Mouse (Mus musculus): ENCODE data around the gene Ampd2. TPM values are rescaled to one million over a fixed set of nuclear protein-coding genes. Genes with fewer than 3 reads are reported as not detected.
A peak's percentile ranks its signal among the peaks of the same experiment; 100 is the strongest.

Gene Ampd2
- polyA plus RNA-seq, 1 experiment from 2014 or later = 80.6 TPM

DNA sequence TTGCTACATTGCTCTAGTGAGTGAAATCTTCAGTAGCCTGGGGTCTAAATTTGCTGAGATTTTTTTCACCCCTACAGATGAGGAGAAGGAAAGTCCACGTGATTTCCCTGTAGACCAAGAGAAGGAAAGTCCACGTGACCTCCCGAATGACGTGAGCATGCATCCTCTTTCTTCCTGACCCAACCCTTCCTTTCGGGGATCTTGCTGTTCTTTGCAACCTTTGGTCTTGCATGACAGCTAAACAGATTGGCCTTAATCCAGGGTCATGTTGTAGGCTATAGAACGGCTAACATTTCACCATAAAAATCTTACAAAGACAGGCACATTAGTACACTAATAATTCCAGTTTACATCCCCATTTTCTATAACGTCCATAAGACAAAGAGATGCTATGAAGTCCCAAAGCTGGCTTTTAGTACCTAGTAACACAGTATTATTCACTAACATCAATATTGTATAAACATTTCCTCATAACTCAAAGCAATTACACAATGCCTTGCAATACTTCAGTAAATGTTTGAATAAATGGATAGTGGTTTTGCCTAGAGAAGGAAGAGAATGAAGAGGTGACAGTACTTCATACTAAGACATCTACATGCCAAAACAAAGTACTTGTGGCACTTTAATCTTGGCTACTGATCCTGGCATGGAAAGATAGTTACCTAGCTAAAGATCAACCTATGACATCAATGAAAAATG lies 27.3 kb upstream of the Ampd2 start:
- Histone ChIP-seq H3K36me3 (peaks cover 95% of the 10 kb centered on the region), H3K27ac (no peak overlapping the region)

DNA sequence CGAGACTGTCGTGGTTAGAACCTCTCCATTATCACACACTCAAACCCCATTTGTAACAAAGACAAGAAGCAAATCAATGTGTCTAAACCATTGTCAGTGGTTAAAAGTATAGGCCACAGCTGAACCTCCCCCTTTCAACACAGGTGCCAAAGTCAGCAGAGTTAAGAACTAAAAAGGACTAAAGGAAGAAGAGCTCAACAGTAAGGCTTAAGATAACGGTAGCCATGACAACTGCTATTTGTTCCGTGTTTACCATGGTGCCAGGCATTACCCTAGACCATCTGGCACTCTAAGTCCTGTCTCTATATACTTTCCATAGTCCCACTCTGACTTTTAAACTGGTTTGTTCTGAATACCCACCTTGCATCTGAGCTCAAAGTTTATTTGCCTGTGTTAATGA lies 26.2 kb upstream of the Ampd2 start:
- no peak overlapping the region for H3K4me2 ChIP-seq
- H3K9me3 ChIP-seq (replicated peaks) = no peaks in the 10 kb centered on the region
- no peaks in the 10 kb centered on the region for H3K27me3 ChIP-seq (replicated peaks)
- ATAC-seq = no peak
- 0 out of 2 replicates have a peak overlapping the region, but pooled peaks have one; percentile 24 for H3K27ac ChIP-seq
- no peak overlapping the region for H3K9ac ChIP-seq
- no peak overlapping the region for H3K4me3 ChIP-seq
- 0 out of 2 replicates have a peak, but pooled peaks cover 7% of the 10 kb centered on the region for H3K4me1 ChIP-seq
- peaks cover 95% of the 10 kb centered on the region for H3K36me3 ChIP-seq
- 63% methylated on average over 4 of the region's 4 CpGs for WGBS (ENCODE audit: insufficient replicate concordance)

More for the DNA sequence above, 27.3 kb upstream of the Ampd2 start:
- Histone ChIP-seq H3K4me2 (no peak overlapping the region), H3K9me3 (replicated peaks) (no peaks in the 10 kb centered on the region), H3K4me1 (0 out of 2 replicates have a peak, but pooled peaks cover 7% of the 10 kb centered on the region), H3K9ac (no peak overlapping the region), H3K27me3 (replicated peaks) (no peaks in the 10 kb centered on the region), H3K4me3 (no peak overlapping the region)
- ATAC-seq = no peak
- 86% methylated on average over 7 of the region's 7 CpGs for WGBS (ENCODE audit: insufficient replicate concordance)

DNA sequence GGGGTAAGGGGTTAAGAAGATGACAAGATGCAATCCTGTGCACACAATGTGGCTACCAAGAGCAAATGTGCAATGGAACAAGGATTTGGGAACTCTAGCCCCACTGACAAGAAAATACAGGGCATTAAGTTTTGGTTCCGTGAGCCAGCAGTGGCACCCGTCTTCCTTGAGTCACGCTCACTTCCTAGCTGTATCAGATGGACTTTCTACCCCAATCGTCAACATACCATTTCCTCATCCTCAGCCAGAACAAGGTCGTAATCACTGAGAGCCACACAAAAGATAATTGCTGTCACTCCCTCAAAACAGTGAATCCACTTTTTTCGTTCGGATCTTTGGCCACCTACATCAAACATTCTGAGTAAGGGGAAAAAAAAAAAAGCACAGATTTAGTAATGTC lies 25.8 kb upstream of the Ampd2 start:
- no peak overlapping the region for H3K9ac ChIP-seq
- peaks cover 94% of the 10 kb centered on the region for H3K36me3 ChIP-seq
- H3K4me3 ChIP-seq = no peak overlapping the region
- no peaks in the 10 kb centered on the region for H3K9me3 ChIP-seq (replicated peaks)
- H3K4me1 ChIP-seq = 0 out of 2 replicates have a peak, but pooled peaks cover 7% of the 10 kb centered on the region
- ATAC-seq = no peak
- WGBS (ENCODE audit: insufficient replicate concordance) = 65% methylated on average over 7 of the region's 7 CpGs
- no peak overlapping the region for H3K27ac ChIP-seq
- H3K4me2 ChIP-seq = no peak overlapping the region
- no peaks in the 10 kb centered on the region for H3K27me3 ChIP-seq (replicated peaks)

DNA sequence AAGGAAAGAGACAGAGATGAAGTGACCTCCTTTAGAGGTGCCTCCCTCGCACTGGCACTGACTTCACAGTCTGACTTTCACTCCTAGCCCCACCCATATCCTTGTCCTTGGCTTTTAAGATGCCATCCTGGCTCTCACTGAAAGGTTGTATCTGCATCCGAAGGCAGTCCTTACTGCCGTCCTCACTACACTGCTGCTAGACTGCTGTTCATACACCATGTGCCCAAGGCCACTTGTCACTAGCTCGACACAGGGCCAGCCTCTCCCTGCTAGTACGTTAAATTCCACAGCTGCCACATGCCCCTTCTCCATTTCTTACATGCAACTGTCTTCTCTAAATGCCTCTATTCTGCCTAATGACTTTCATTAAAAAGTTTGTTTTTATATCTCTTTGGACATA lies 24.9 kb upstream of the Ampd2 start:
- Histone ChIP-seq H3K27me3 (replicated peaks) (no peaks in the 10 kb centered on the region), H3K9ac (no peak overlapping the region), H3K4me3 (no peak overlapping the region), H3K36me3 (peaks cover 93% of the 10 kb centered on the region), H3K27ac (no peak overlapping the region), H3K4me1 (peaks cover 14% of the 10 kb centered on the region), H3K9me3 (replicated peaks) (no peaks in the 10 kb centered on the region), H3K4me2 (no peak overlapping the region)
- 88% methylated on average over 5 of the region's 5 CpGs for WGBS (ENCODE audit: insufficient replicate concordance)
- no peak for ATAC-seq

DNA sequence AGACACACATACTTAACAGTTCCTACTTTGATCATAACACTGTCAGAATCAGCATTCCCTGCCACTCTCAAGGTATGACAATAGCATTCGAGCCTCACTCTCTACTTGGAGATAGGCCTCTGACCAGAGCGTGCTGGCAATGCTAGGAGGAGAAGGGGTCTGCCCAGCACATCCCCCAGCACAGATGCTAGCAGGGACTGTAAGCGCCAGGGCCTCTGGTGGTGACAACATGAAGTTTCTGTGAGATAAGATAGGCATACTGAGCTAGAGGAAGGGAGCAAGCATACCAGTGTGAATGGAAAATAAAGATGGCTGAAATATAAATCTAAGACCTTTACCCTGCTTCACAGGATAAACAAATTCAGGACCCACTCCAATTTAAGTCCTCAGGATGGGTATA lies 18.8 kb upstream of the Ampd2 start:
- Histone ChIP-seq H3K9ac (peak overlapping the region; percentile 40; the same call in 1 of the 2 replicates), H3K4me1 (peaks cover 51% of the 10 kb centered on the region), H3K4me2 (peak overlapping the region; percentile 39), H3K4me3 (no peak overlapping the region), H3K9me3 (replicated peaks) (no peaks in the 10 kb centered on the region), H3K36me3 (peaks cover 55% of the 10 kb centered on the region), H3K27me3 (replicated peaks) (no peaks in the 10 kb centered on the region), H3K27ac (peak overlapping the region; percentile 49)
- 23% methylated on average over 3 of the region's 3 CpGs for WGBS (ENCODE audit: insufficient replicate concordance)
- peak; percentile 95 for ATAC-seq

DNA sequence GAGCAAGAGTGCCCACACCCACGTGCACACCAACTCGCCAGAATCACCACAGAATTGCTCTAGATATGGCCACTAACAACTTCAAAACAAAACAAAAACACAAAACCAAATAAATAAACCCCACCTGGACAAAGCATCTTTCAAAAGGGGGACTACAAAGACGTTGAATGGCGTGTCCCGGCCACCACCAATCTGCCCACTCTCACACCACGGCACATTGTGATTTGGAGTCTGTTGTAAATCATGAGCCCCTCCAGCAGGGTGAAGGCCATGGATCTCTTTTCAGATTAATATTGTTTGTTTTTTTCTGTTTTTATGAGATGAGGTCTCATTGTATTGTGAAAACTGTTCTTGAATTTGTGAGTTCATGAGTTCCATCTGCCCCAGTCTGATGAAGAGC lies 15.6 kb upstream of the Ampd2 start:
- no peaks in the 10 kb centered on the region for H3K9me3 ChIP-seq (replicated peaks)
- H3K4me1 ChIP-seq = peaks cover 83% of the 10 kb centered on the region
- 87% methylated on average over 6 of the region's 6 CpGs for WGBS (ENCODE audit: insufficient replicate concordance)
- H3K4me2 ChIP-seq = no peak overlapping the region
- no peak overlapping the region for H3K4me3 ChIP-seq
- ATAC-seq = no peak
- H3K36me3 ChIP-seq = peaks cover 26% of the 10 kb centered on the region
- H3K9ac ChIP-seq = no peak overlapping the region
- H3K27me3 ChIP-seq (replicated peaks) = no peaks in the 10 kb centered on the region
- peak overlapping the region; percentile 59; the same call in 1 of the 2 replicates for H3K27ac ChIP-seq

DNA sequence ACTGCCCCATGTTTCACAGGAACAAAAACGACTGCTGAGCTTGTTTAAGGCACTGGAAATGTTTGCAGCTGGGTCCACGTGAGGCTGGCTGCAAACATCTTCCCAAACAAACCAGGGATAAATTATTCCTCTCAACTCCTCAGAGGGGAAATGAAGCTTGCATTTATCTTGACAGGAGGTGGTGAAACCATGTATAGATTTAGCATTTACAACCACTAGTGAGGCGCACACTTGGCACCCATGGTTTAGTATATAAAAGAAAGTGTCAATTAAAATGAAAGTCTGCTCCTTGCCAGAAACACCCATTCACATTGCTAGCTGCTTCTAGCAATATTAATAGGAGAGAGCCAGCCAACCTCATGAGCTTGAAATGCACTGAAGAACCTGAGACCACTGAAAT lies 15.1 kb upstream of the Ampd2 start:
- Histone ChIP-seq H3K36me3 (peaks cover 21% of the 10 kb centered on the region), H3K27ac (peak overlapping the region; percentile 59), H3K4me2 (no peak overlapping the region), H3K27me3 (replicated peaks) (no peaks in the 10 kb centered on the region), H3K4me1 (peaks cover 82% of the 10 kb centered on the region), H3K4me3 (no peak overlapping the region), H3K9me3 (replicated peaks) (no peaks in the 10 kb centered on the region), H3K9ac (no peak overlapping the region)
- no peak for ATAC-seq
- WGBS (ENCODE audit: insufficient replicate concordance) = 61% methylated on average over 3 of the region's 3 CpGs

DNA sequence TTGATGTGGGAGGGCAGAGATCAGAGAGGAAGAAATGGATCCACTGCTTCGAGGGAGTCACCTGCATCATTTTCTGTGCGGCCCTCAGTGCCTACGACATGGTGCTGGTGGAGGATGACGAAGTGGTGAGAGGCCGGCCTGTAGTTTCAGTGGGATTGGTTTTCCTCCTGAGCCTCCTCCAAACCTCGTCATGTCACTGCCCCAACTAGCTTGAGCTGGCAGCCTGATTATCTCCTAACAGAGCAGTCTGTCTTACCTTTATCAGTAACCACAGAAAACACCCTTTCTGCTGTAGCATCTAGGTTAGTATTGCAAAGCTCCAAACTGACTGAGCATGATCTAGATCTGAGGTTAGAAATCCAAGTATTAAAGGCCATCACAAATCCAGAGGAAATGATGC lies 11.9 kb upstream of the Ampd2 start:
- no peaks in the 10 kb centered on the region for H3K27me3 ChIP-seq (replicated peaks)
- no peaks in the 10 kb centered on the region for H3K9me3 ChIP-seq (replicated peaks)
- H3K4me2 ChIP-seq = peak overlapping the region; percentile 68
- peaks cover 85% of the 10 kb centered on the region for H3K4me1 ChIP-seq
- peaks cover 7% of the 10 kb centered on the region; the same call in 1 of the 2 replicates for H3K36me3 ChIP-seq
- 31% methylated on average over 6 of the region's 6 CpGs for WGBS (ENCODE audit: insufficient replicate concordance)
- peak; percentile 78 for ATAC-seq
- H3K27ac ChIP-seq = peak overlapping the region; percentile 99
- peak overlapping the region; percentile 69 for H3K9ac ChIP-seq
- peak overlapping the region; percentile 24; the same call in 1 of the 2 replicates for H3K4me3 ChIP-seq

DNA sequence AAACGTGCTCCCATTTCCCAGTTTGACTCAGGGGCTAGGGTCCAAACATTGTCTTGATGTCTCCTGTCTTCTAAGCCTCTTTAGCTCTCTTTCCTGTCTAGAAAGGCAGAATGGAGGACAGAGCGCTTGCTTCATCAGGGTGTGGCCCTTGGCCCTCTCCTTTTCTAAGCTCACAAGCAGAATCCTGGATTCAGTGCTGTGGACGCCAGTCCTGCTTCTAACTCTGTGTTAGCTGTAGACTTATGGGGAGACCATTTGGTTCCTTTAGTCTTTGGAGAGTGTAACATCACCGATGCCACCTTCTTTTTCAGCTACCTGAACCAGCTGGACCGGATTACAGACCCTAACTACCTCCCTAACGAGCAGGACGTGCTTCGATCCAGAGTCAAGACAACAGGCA lies 11.2 kb upstream of the Ampd2 start:
- Histone ChIP-seq H3K9ac (peak overlapping the region; percentile 69), H3K27ac (peak overlapping the region; percentile 99), H3K4me3 (peak overlapping the region; percentile 24; the same call in 1 of the 2 replicates), H3K4me2 (peak overlapping the region; percentile 68), H3K4me1 (peaks cover 89% of the 10 kb centered on the region), H3K36me3 (peaks cover 6% of the 10 kb centered on the region; the same call in 1 of the 2 replicates), H3K27me3 (replicated peaks) (no peaks in the 10 kb centered on the region), H3K9me3 (replicated peaks) (no peaks in the 10 kb centered on the region)
- ATAC-seq = no peak
- WGBS (ENCODE audit: insufficient replicate concordance) = 76% methylated on average over 8 of the region's 8 CpGs

DNA sequence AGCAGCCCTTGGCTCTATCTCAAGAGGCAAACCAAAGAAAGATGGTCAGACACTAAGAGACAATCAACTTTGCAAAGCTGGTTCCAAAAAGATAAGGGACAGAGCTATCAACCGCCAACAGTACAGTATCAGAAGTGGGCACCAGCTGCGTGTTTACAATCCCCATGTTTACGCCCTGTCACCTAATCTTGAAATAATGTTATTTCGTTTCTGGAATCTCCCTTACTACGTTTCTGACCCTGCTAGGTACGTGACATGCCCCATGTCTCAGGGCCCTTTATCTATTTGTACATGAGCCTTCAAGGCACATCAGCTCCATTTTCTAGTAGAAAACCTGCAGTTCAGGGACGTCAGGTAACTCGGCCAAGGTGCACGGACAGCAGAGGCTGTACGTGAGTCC lies 10.3 kb upstream of the Ampd2 start:
- peak overlapping the region; percentile 69 for H3K9ac ChIP-seq
- peaks cover 85% of the 10 kb centered on the region for H3K4me1 ChIP-seq
- peak overlapping the region; percentile 34; the same call in 1 of the 2 replicates for H3K4me3 ChIP-seq
- H3K27me3 ChIP-seq (replicated peaks) = no peaks in the 10 kb centered on the region
- H3K9me3 ChIP-seq (replicated peaks) = no peaks in the 10 kb centered on the region
- 19% methylated on average over 10 of the region's 10 CpGs for WGBS (ENCODE audit: insufficient replicate concordance)
- H3K4me2 ChIP-seq = peak overlapping the region; percentile 68
- H3K27ac ChIP-seq = peak overlapping the region; percentile 99
- peaks cover 3% of the 10 kb centered on the region; the same call in 1 of the 2 replicates for H3K36me3 ChIP-seq
- peak; percentile 92 for ATAC-seq

DNA sequence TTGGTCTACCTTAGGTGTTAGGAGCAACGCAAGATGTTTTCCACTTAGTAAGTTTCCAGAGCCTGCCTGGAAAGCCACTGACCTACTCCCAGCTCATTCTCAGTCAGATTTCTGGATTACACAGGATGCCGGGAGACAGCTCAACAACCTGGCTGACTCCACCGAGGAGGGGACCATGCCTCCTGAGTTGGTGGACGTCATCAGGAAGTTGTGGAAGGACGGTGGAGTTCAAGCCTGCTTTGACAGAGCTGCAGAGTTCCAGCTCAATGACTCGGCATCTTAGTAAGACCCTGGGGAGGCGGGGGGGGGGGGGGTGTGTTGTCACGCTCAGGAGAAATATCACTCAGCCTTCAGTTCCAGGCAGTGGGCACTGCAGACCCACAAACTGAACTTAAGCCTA lies 9.8 kb upstream of the Ampd2 start:
- WGBS (ENCODE audit: insufficient replicate concordance) = 18% methylated on average over 8 of the region's 8 CpGs

DNA sequence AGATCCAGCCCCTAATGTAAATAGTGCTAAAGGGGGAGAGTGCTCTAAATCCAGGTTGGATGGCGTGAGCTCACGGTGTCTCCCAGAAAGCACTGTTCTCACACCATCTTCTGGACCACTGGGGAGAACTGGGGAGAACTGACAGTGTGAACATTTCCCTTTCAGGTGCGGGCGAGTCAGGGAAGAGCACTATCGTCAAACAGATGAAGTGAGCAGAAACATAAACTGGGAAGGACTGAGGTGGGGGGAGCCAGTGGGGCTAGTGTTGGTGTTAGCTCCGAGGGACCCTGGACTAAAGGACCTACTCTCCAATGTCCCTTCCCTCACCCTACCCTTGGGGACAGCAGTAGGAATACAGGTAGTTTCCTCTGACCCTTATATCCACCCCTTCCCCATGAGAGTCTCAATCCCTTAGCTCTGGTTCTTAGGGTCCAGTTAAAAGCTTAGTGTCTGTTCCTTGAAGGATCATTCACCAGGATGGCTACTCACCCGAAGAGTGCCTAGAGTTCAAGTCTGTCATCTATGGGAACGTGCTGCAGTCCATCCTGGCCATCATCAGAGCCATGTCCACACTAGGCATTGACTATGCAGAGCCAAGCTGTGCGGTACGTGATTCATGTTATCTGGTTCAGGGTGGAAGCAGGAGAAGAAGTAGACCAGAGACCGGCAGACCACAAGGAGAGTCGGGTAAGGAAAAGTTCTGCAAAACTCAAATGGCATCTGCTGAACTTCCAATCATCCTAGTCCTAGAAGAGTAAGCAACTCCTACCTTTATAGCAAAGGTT lies 8.7 kb upstream of the Ampd2 start:
- Histone ChIP-seq H3K36me3 (no peaks in the 10 kb centered on the region), H3K27me3 (replicated peaks) (no peaks in the 10 kb centered on the region), H3K4me2 (peak overlapping the region; percentile 68), H3K27ac (peak overlapping the region; percentile 99), H3K4me1 (peaks cover 79% of the 10 kb centered on the region), H3K9me3 (replicated peaks) (no peaks in the 10 kb centered on the region), H3K4me3 (no peak overlapping the region), H3K9ac (peak overlapping the region; percentile 69)
- no peak for ATAC-seq
- WGBS (ENCODE audit: insufficient replicate concordance) = 72% methylated on average over 12 of the region's 12 CpGs

More for the DNA sequence above, 9.8 kb upstream of the Ampd2 start:
- Histone ChIP-seq H3K9me3 (replicated peaks) (no peaks in the 10 kb centered on the region), H3K36me3 (peaks cover 3% of the 10 kb centered on the region; the same call in 1 of the 2 replicates), H3K4me3 (peak overlapping the region; percentile 34), H3K4me1 (peaks cover 80% of the 10 kb centered on the region), H3K27me3 (replicated peaks) (no peaks in the 10 kb centered on the region), H3K9ac (peak overlapping the region; percentile 69), H3K4me2 (peak overlapping the region; percentile 68), H3K27ac (peak overlapping the region; percentile 99)
- peak; percentile 70 for ATAC-seq
